ENCODE assay signal across 29 mouse cellular contexts in the genomic region with DNA sequence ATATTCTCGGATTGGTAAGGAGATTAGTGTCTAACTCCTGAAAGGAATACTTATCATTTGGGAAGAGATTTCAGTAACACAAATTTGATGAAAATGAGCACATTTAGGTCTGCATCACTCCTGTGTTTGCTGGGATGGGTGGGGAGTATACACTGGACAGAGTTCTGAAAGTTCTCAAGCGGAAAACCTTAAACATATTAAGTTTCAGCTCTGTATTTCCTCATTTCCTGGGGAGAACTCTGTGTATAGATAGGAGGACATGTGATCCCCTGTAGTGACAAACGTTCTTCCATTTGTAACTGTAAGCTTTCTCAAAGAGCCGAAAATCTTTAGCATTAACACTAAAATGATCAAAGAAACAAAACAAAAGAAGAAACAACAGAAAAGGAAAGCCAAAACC.
DNase-seq lines count a peak whose midpoint lies in the region; ATAC-seq lines count a peak whose summit lies in the region.
"Had no signal": no experiment of that assay in that cellular context is flagged by ENCODE, and none has a peak within 500 bp of the region (broad histone marks: within the 10 kb centered on the region; RNA-seq: fewer than 3 reads in every experiment).

No protein-coding gene starts in this region.

- H3K27ac ChIP-seq in kidney, embryonic 15.5 days: no peak overlapping the region
- H3K27ac ChIP-seq: embryonic facial prominence, embryonic 10.5 days; embryonic facial prominence, embryonic 13.5 days; forebrain, embryonic 12.5 days; forebrain, embryonic 15.5 days; heart, adult 2 months; heart, embryonic 10.5 days; heart, embryonic 13.5 days; hindbrain, embryonic 14.5 days; hindbrain, postnatal 0 days had no signal

- no peak overlapping the region for H3K9ac ChIP-seq in kidney, embryonic 15.5 days
- H3K9ac ChIP-seq: embryonic facial prominence, embryonic 13.5 days; forebrain, embryonic 12.5 days; forebrain, embryonic 15.5 days; heart, embryonic 13.5 days; hindbrain, embryonic 14.5 days had no signal

- no peak overlapping the region for H3K4me3 ChIP-seq in kidney, embryonic 15.5 days (replicated peaks)
- H3K4me3 ChIP-seq: embryonic facial prominence, embryonic 10.5 days; embryonic facial prominence, embryonic 13.5 days; erythroblast, embryonic 14.5 days; forebrain, embryonic 12.5 days; forebrain, embryonic 15.5 days; heart, adult 2 months; heart, embryonic 10.5 days; heart, embryonic 13.5 days had no signal

- no peaks in the 10 kb centered on the region for H3K4me1 ChIP-seq in kidney, embryonic 15.5 days
- H3K4me1 ChIP-seq: embryonic facial prominence, embryonic 10.5 days; forebrain, embryonic 12.5 days; forebrain, embryonic 15.5 days; heart, embryonic 10.5 days; heart, embryonic 13.5 days had no signal

- H3K27me3 ChIP-seq in kidney, embryonic 15.5 days: no peaks in the 10 kb centered on the region
- H3K27me3 ChIP-seq: embryonic facial prominence, embryonic 13.5 days; forebrain, embryonic 12.5 days; forebrain, embryonic 15.5 days; heart, embryonic 13.5 days had no signal

- no peak for DNase-seq in kidney, postnatal 10 days
- DNase-seq in 416B (ENCODE audit: low read depth): peak; percentile 40
- no peak for DNase-seq in natural killer cell, adult 2 months (ENCODE audit: low spot score in 2 of 2)
- no peak for DNase-seq in embryo, embryonic 10 days (ENCODE audit: low spot score)
- no peak for DNase-seq in right cerebral cortex, adult 2 months (ENCODE audit: low spot score in 2 of 2)
- DNase-seq: adrenal gland, adult 8-10 months; adrenal gland, postnatal 25 days; cerebellum, adult 18-20 months; cerebellum, adult 9-10 months; cerebellum, postnatal 14 days; embryo, embryonic 11 days; gastrocnemius, postnatal 25 days; heart, adult 2 months; heart, postnatal 14 days; heart, postnatal 4 days had no signal

- no peak overlapping the region for H3K4me2 ChIP-seq in kidney, embryonic 15.5 days
- H3K4me2 ChIP-seq: embryonic facial prominence, embryonic 13.5 days; forebrain, embryonic 12.5 days; forebrain, embryonic 15.5 days; heart, embryonic 13.5 days; hindbrain, embryonic 14.5 days had no signal

- 40% methylated on average over 4 of the region's 4 CpGs for WGBS in kidney, embryonic 15.5 days

- H3K36me3 ChIP-seq in kidney, embryonic 15.5 days: no peaks in the 10 kb centered on the region
- H3K36me3 ChIP-seq: embryonic facial prominence, embryonic 10.5 days; embryonic facial prominence, embryonic 13.5 days; forebrain, embryonic 12.5 days; forebrain, embryonic 15.5 days; heart, embryonic 10.5 days; heart, embryonic 13.5 days had no signal

- H3K9me3 ChIP-seq in kidney, embryonic 15.5 days (replicated peaks): no peaks in the 10 kb centered on the region
- H3K9me3 ChIP-seq: embryonic facial prominence, embryonic 10.5 days; embryonic facial prominence, embryonic 13.5 days; forebrain, embryonic 12.5 days; forebrain, embryonic 15.5 days; heart, embryonic 10.5 days; heart, embryonic 13.5 days had no signal

- peak; percentile 86 for ATAC-seq in kidney, embryonic 15.5 days (replicated peaks; ENCODE audit: low FRiP score)
- 0 out of 2 replicates have a peak, but pooled peaks have one; percentile 17 for ATAC-seq in common myeloid progenitor, adult 5-6 weeks (replicated peaks; ENCODE audit: low read depth, poor library complexity, severe bottlenecking)
- peak; percentile 38; the same call in 1 of the 2 replicates for ATAC-seq in megakaryocyte, adult 5-6 weeks (ENCODE audit: poor library complexity, severe bottlenecking)
- ATAC-seq: activated CD4-positive, CD25-positive, alpha-beta regulatory T cell, adult 4 months; CD4-positive, CD25-positive, alpha-beta regulatory T cell, adult 4 months; forebrain, embryonic 15.5 days; hindbrain, postnatal 0 days had no signal

Comparison
In these comparisons a context has a peak if more than half of its experiments do, and no peak if none do; other contexts are left out.
1. ATAC-seq: peak in every context shown above with its lines; median percentile 86 in kidney, embryonic 15.5 days; 38 in megakaryocyte, adult 5-6 weeks; 17 in common myeloid progenitor, adult 5-6 weeks.